Mouse (Mus musculus) neural tube, embryonic 10.5 days (tissue): ENCODE results near the gene Slit3.
A peak's percentile ranks its signal among the peaks of the same experiment; 100 is the strongest.

Experiments
- DNase-seq: peaks from one replicate; pipeline ENCODE4 v3.0.0-alpha.2; 2017; ENCODE audit warnings: low spot score; ENCODE audit errors: extremely low spot score

Gene Slit3

DNA sequence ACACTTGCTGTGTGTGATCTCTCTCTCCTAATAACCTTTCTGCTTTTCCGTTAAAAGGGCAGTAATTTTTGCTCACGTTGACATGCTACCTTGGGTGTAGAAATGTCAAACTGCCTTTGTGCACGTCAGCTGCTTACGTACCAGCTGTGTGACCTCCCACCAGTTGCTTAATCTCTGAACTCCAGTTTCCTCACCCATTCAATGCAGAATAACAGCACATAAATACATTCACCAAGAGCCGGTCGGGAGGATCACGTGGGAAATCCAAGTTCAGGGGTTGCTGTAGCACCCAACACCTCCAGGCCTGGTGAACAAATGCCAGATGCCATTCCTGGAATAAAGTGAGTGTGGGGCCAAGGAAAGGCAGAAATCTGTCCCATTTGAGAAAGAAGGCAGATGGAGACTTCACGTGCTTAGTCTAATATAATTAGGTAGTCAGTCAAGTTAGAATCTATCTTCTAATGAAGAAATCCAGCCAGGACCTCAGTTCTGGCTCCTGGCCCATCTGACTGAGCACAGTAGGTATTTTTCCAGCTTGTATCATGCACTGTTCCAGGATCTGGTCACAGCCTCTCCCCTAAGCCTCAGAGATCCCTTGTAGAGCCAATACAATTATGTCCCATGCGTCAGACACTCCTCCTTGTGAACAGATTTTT, 268.9 kb downstream of the Slit3 start:
- DNase-seq, result no peak

DNA sequence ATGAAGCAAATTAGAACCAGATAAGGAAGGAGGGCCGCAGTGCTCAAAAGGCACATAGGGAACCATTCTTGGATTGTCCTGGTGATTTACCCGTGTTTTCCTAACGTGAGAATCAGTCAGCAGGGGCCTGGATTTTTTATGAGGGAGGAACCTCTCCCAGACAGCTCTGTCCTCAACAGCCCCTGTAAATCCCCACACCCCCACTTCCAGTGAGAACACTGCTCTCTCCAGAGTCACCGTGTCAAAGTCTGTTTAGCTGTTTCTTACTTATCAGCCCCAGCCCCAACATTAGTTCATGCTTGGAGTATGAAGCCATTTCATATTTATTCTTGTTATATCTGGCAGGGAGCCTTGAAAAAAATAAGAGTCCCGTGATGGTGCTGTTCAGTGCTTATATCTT, 272.8 kb downstream of the Slit3 start:
- no peak for DNase-seq

DNA sequence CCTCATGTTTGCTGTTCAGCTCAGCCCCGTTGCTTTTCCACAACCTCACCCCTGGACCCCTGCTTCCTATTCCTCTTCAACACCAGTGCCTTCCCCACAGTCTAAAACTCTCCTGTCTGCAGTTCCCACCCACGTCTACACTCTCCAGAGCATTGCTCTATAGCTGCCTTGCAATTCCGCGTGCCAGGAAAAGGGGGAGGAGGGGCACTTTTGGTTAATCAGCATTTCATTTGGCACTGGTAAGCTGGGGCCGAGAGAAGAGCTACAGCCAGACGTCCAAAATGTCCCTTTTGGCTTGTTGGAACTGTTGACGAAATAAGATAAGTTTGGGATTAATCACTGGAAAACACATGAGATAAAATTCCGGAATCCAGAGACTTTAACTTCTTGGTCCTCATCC, 274.4 kb downstream of the Slit3 start:
- DNase-seq, result no peak

DNA sequence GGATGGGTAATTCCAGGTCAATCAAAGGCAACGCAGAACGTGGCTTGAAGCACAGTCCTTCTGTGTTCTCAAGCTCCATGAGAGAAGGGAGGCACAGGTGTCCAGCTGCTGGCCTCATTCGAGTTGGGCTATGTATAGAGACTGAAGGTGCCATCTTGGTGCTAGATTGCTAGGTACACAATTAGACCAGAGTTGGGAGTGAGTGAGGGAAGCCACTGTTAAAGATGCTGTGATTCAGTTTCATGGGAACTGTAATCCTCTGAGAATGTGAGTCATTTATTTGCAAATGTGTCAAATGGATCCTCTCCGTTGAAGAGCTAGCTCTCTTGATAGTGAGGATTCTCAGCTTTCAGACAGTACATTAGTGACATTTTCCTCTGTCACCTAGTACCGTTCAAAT, 277.3 kb downstream of the Slit3 start:
- DNase-seq, result no peak

- no peak for DNase-seq
Observed at GRCm38 (mm10) chr11:35403516-35403915, 282.5 kb downstream of the Slit3 start.

DNA sequence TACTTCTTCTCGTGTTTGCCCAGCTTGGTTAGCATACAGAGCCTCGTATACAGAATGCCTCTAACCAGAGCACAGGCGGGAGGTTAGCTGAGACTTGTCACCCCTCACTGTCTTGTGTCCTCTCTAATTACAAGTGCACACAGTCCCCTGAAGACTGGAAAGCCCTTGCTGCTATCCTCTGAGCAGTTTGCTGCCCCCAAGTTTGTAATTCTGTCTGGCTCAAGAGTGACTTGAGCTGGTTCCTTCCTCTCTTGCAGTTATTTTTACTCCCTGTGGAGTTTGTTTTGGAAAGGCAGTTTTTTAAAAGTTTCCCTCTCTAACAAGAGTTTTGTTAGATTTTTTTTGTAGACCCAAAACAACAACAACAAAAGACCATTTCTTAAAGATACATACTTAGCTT, 285.0 kb downstream of the Slit3 start:
- no peak for DNase-seq

GRCm38 (mm10) chr11:35406522-35406921, 285.5 kb downstream of the Slit3 start:
- DNase-seq, result no peak

- DNase-seq, result peak; percentile 60
Observed at GRCm38 (mm10) chr11:35407341-35408154, 286.5 kb downstream of the Slit3 start.

- DNase-seq, result no peak
Observed at GRCm38 (mm10) chr11:35410431-35410830, 289.4 kb downstream of the Slit3 start.

DNA sequence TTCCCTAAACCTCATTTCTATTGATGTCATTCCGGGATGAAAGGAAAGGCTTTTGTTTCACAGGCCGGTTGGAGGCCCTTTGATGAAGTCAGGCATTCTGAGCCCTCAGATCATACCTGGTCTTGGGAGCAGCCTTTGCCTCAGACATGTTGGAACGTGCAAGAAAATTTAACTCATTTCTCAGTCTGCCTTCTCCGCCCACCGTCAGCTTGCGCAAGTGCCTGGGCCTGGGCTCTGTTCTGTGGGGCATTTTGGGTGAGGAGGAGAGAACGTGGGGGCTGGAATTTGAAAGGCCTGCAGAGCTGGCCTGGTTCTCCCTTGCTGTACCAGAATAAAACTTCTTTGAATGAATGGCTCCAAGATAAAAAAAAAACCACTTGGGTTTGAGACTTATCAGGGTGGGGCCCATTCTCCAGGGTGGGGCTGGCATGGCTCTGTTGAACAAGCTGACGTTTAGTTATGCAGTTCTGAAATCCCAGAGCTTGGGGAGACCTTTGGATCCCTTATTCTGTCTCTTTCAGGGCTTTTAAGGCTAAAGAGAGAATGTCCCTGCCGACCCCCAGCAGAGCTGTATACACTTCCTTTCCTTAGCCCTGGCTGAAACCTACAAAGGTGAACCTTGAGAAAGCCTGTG, 294.9 kb downstream of the Slit3 start:
- DNase-seq, result no peak

- no peak for DNase-seq
Observed at GRCm38 (mm10) chr11:35416402-35417093, 295.5 kb downstream of the Slit3 start.

DNA sequence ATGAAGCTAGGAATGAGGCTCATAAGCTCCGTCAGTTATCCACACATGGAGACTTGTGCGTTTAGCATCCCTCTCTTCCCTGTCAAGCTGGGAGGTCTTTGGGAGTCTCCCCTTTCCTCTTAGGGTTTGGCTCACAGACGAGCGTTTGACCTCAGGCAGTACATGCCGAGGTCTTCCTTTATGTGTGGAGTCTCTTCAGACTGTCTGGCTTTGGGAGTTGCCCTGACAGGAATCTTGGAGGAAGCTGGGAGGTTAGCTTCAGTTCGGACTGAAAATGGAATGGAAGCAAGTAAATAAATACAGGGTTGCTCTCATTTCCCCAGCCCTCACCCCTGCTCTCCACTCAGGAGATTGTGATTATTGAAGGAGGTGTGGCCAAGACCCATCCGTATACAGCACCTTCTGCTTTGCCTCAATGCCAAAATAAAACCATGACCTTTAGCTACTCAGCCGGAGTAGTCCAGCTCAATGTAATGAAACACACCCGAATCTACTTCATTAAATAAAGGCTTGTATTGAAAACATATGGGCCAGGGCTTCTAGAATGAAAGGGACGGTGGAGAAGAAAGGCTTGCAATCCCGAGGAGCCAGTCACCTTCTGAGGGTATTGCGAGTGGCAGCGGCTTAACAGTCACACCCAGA, 297.0 kb downstream of the Slit3 start:
- no peak for DNase-seq

- no peak for DNase-seq
Observed at GRCm38 (mm10) chr11:35419013-35419412, 298.0 kb downstream of the Slit3 start.

DNA sequence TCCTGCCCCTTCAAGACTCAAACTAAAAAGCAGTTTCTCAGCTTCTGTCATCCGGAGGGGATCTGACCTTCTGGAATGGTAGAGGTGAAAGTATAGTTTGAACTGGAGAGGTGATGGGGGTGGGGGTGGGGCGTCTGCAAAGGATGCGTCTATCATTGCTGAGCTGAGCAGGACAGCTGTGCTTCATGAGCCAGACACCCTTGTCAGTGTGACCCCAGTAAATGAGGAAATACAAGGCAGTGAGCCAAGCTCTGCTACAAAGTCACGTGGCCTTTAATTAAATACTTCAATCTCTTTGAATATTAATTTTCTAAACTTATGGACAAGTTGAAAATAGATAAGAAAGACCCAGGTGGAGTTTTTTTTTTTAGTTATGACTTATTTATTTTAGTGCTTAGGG, 300.7 kb downstream of the Slit3 start:
- DNase-seq, result no peak

DNA sequence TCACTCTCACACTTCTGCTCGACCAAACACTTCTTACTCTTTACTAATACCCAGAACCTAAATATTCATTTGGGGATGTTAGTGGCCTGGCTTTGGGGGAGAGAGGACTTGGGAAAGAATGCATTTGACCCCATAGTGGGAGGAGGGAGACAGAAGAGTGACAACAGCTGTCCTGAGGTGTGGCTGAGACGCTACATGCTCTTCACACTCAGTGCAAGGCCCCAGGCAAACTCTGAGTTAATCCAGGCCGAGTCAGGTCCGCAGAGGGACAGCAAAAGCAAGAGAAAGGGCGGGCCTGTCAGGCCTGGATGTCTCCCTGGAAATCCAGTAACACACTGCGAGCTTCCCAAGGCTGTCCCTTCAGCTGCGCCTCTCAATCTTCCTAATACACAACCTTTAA, 307.0 kb downstream of the Slit3 start:
- DNase-seq, result no peak

DNA sequence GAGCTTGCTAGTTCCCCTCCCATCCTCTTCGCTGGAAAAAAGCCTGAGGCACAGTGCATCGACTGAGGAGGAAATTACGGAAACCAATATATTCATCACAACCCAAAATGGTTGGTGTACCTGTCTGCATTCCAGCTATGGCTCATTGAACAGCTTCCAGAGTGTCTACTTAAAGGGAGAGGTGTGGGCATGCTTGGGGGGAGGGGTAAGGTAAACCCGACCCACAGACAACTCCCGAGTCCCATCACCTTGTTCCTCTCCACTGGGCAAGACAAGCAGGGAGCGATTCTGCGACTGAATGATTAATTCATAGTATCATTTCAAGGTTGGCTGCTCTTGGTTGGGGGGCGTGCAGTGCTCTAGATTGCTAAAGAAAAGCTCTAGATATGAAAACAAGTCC, 310.1 kb downstream of the Slit3 start:
- DNase-seq, result no peak

GRCm38 (mm10) chr11:35437510-35437909, 316.5 kb downstream of the Slit3 start:
- DNase-seq, result no peak

DNA sequence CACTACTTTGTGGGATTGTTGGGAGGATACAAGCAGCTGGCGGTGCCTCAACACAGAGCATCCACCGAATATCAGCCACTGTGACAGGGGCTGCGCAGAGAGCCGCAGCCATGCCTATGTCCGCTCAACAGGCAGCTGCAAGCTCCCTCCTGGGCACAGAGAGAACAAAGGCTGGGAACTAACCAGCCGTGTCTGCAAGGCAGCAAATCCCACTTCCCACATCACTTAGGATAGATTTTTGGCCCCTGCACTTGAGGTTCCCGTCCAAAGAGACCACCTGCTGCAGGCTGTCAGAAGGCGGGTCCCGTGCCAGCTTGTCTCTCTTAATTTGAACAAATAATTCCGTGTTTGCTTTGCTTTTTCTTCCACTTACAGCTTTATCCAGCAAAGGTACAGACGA, 319.2 kb downstream of the Slit3 start:
- no peak for DNase-seq

DNA sequence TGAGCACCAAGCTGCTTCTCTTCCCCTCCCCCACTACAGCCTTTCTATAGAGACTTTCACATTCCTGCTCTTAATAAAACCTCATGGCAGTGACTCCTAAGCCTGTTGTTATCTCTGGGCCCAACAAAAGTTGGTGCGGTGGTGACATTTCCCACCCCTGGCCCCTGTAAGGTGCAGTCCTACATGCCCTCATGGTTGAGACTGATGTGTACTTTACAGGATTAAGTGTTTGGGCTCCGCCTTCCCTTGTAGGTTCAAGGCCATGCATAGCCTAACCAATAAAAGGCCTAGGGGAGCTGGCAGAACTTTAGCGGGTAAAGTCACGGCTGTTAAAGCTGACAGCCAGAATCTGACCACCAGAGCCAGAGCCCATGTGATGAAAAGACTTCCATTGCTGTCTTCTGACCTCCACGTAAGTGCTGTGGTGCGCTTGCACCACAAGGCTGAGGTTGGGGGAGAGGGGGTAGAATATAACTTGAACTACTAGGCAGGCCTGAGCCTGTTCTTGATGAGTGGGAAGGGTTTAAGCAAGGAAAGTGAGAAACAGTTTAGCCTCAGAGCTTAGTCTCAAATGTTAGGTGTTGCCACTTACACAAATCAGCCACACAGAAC, 323.6 kb downstream of the Slit3 start:
- DNase-seq, result no peak

DNA sequence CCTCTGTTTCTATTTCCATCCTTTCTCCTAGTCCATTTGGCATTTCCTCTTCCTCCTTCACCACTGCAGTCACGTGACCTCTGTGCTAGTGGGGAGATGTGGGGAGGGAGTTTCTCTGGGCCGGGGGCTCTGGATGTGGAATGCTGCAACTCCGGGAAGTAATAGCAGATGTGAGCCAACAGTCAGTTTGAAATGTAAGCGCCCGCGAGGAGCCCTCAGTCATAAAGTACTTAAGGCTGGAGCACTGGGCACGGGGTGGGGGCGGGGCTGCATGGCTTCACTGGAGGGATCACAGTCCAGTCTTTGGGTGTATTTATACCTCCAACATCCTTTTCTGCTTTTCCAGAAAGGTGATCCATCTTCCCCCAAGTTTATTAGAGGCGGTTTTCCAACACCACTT, 326.9 kb downstream of the Slit3 start:
- DNase-seq, result no peak

- no peak for DNase-seq
Observed at GRCm38 (mm10) chr11:35449199-35449598, 328.2 kb downstream of the Slit3 start.
